23 mouse cellular contexts compared by ENCODE assay signal in the genomic region with DNA sequence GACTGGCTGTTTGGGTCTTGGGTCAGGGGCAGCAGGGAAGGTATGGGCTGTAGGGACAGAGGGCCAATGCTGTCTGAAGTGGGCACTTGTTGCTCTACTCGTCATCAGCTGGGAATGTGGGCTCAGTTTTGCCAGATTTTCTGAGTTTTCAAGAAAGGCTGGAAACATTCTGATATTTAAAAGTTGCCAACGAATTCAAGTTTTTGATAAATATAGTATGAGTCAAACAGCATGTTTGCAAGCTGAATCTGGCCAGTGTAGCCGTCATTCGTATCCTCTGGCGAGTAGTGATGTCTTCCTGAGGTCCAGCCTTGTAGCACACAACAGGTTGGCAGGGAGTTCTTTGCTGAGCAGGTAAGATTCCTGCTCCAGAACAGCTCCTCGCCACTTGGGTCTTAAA. TPM values are rescaled to one million over a fixed set of nuclear protein-coding genes. Genes with fewer than 3 reads are reported as not detected.
A peak's percentile ranks its signal among the peaks of the same experiment; 100 is the strongest.
DNase-seq lines count a peak whose midpoint lies in the region; ATAC-seq lines count a peak whose summit lies in the region.
"Had no signal": no experiment of that assay in that cellular context is flagged by ENCODE, and none has a peak within 500 bp of the region (broad histone marks: within the 10 kb centered on the region; RNA-seq: fewer than 3 reads in every experiment).

No protein-coding gene starts in this region.

- H3K4me1 ChIP-seq in heart, embryonic 11.5 days (ENCODE audit: control insufficient read depth, insufficient read depth, low read length): peaks cover 5% of the 10 kb centered on the region; the same call in 1 of the 2 replicates
- peaks cover 50% of the 10 kb centered on the region for H3K4me1 ChIP-seq in embryonic facial prominence, embryonic 10.5 days
- peaks cover 7% of the 10 kb centered on the region for H3K4me1 ChIP-seq in midbrain, embryonic 16.5 days (ENCODE audit: control insufficient read depth, insufficient read depth, low read length)

- no peaks in the 10 kb centered on the region for H3K36me3 ChIP-seq in heart, embryonic 11.5 days (ENCODE audit: control insufficient read depth, insufficient read depth, low read length)
- no peaks in the 10 kb centered on the region for H3K36me3 ChIP-seq in embryonic facial prominence, embryonic 10.5 days (replicated peaks)
- no peaks in the 10 kb centered on the region for H3K36me3 ChIP-seq in midbrain, embryonic 16.5 days (ENCODE audit: control insufficient read depth, insufficient read depth, low read length)
- H3K36me3 ChIP-seq: embryonic facial prominence, embryonic 13.5 days; embryonic facial prominence, embryonic 15.5 days; forebrain, embryonic 10.5 days; forebrain, embryonic 12.5 days had no signal

- H3K27ac ChIP-seq in heart, embryonic 11.5 days (ENCODE audit: low read depth, low read length): no peak overlapping the region
- no peak overlapping the region for H3K27ac ChIP-seq in embryonic facial prominence, embryonic 10.5 days (replicated peaks)
- no peak overlapping the region for H3K27ac ChIP-seq in midbrain, embryonic 16.5 days (ENCODE audit: low read length)
- H3K27ac ChIP-seq: embryonic facial prominence, embryonic 13.5 days; embryonic facial prominence, embryonic 15.5 days; forebrain, embryonic 10.5 days; forebrain, embryonic 12.5 days had no signal

- no peak overlapping the region for H3K9ac ChIP-seq in heart, embryonic 11.5 days (ENCODE audit: low read depth, low read length)
- no peak overlapping the region for H3K9ac ChIP-seq in midbrain, embryonic 16.5 days (ENCODE audit: low read depth, low read length)
- H3K9ac ChIP-seq: embryonic facial prominence, embryonic 13.5 days; embryonic facial prominence, embryonic 15.5 days; forebrain, embryonic 12.5 days had no signal

- peaks cover 59% of the 10 kb centered on the region for H3K27me3 ChIP-seq in heart, embryonic 11.5 days (ENCODE audit: control insufficient read depth, insufficient read depth, low read length)
- peaks cover 78% of the 10 kb centered on the region for H3K27me3 ChIP-seq in embryonic facial prominence, embryonic 10.5 days (replicated peaks; ENCODE audit: low read depth, poor library complexity, severe bottlenecking)
- peaks cover 33% of the 10 kb centered on the region for H3K27me3 ChIP-seq in midbrain, embryonic 16.5 days (ENCODE audit: control insufficient read depth, insufficient read depth, low read depth, low read length)

- H3K4me3 ChIP-seq in heart, embryonic 11.5 days (ENCODE audit: low read depth, low read length): no peak overlapping the region
- H3K4me3 ChIP-seq in embryonic facial prominence, embryonic 10.5 days: no peak overlapping the region
- no peak overlapping the region for H3K4me3 ChIP-seq in midbrain, embryonic 16.5 days (ENCODE audit: low read depth, low read length)
- H3K4me3 ChIP-seq: embryonic facial prominence, embryonic 13.5 days; embryonic facial prominence, embryonic 15.5 days; erythroblast, embryonic 14.5 days; forebrain, embryonic 10.5 days; forebrain, embryonic 12.5 days had no signal

- ATAC-seq in heart, embryonic 11.5 days (replicated peaks; ENCODE audit: insufficient number of reproducible peaks, low FRiP score, low TSS enrichment): no peak
- ATAC-seq in midbrain, embryonic 16.5 days: no peak
- ATAC-seq: activated CD4-positive, CD25-positive, alpha-beta regulatory T cell, adult 4 months; forebrain, embryonic 14.5 days; forebrain, embryonic 16.5 days; Patski had no signal

- H3K9me3 ChIP-seq in heart, embryonic 11.5 days (replicated peaks; ENCODE audit: control insufficient read depth, low read length): no peaks in the 10 kb centered on the region
- H3K9me3 ChIP-seq in embryonic facial prominence, embryonic 10.5 days: no peaks in the 10 kb centered on the region
- no peaks in the 10 kb centered on the region for H3K9me3 ChIP-seq in midbrain, embryonic 16.5 days (replicated peaks; ENCODE audit: control insufficient read depth, low read length, poor library complexity, severe bottlenecking)
- H3K9me3 ChIP-seq: embryonic facial prominence, embryonic 13.5 days; embryonic facial prominence, embryonic 15.5 days; forebrain, embryonic 10.5 days; forebrain, embryonic 12.5 days had no signal

- WGBS in heart, embryonic 11.5 days (ENCODE audit: insufficient replicate concordance): 77% methylated on average over 6 of the region's 6 CpGs
- 83% methylated on average over 6 of the region's 6 CpGs for WGBS in embryonic facial prominence, embryonic 10.5 days
- WGBS in midbrain, embryonic 16.5 days: 86% methylated on average over 6 of the region's 6 CpGs

- peak; percentile 70 for DNase-seq in heart, adult 11 months
- DNase-seq in 3T3-L1 (ENCODE audit: low read depth, low spot score): peak; percentile 53
- peak; percentile 7 for DNase-seq in embryonic facial prominence, embryonic 10.5 days (ENCODE audit: low spot score)
- DNase-seq: adrenal gland, adult 8-10 months; adrenal gland, postnatal 14 days; adrenal gland, postnatal 36 days; cerebellum, adult 11-12 months; cerebellum, adult 2 months; cerebellum, adult 9-10 months; cerebellum, postnatal 10 days; cerebellum, postnatal 25 days had no signal

- no peak overlapping the region for H3K4me2 ChIP-seq in heart, embryonic 11.5 days
- no peak overlapping the region for H3K4me2 ChIP-seq in midbrain, embryonic 16.5 days (ENCODE audit: low read length)
- H3K4me2 ChIP-seq: embryonic facial prominence, embryonic 13.5 days; embryonic facial prominence, embryonic 15.5 days; forebrain, embryonic 12.5 days had no signal

RNA-seq across cellular contexts. Expression of a gene that starts 3.0 kb away (rescaled TPM):
- polyA plus RNA-seq in heart, embryonic 11.5 days (2014; fragmentation: Nextera tagmentation; extraction: Ambion mirVana): 8.5 and 8.6 TPM in 2 replicates
- polyA plus RNA-seq in embryonic facial prominence, embryonic 10.5 days (2016; fragmentation: Nextera tagmentation; extraction: Ambion mirVana): 3.1 and 4.5 TPM in 2 replicates
- polyA plus RNA-seq in midbrain, embryonic 16.5 days (2015; fragmentation: Nextera tagmentation; extraction: Ambion mirVana): 0.04 and 0.10 TPM in 2 replicates
- polyA plus RNA-seq: activated CD4-positive, CD25-positive, alpha-beta regulatory T cell, adult 4 months; cerebellum, adult 2 months; cortical plate, adult 2 months; erythroblast, embryonic 14.5 days had no signal

Comparison
In these comparisons a context has a peak if more than half of its experiments do, and no peak if none do; other contexts are left out.
1. DNase-seq: peak in every context shown above with its lines; median percentile 70 in heart, adult 11 months; 53 in 3T3-L1; 7 in embryonic facial prominence, embryonic 10.5 days.